Mouse (Mus musculus) B cell, adult 62 days (primary cell): Measurements from ENCODE around the gene 1300017J02Rik. TPM values are rescaled to one million over a fixed set of nuclear protein-coding genes. Genes with fewer than 3 reads are reported as not detected.

Experiments used
- total RNA-seq: library from RNA; stranded (reverse); gene quantifications from 4 replicates; pipeline ENCODE4 v1.2.4, GENCODE M21; 2023

1300017J02Rik gene
- total RNA-seq, result 2.3 TPM in 1 of 4 replicates, not detected in the others

DNA sequence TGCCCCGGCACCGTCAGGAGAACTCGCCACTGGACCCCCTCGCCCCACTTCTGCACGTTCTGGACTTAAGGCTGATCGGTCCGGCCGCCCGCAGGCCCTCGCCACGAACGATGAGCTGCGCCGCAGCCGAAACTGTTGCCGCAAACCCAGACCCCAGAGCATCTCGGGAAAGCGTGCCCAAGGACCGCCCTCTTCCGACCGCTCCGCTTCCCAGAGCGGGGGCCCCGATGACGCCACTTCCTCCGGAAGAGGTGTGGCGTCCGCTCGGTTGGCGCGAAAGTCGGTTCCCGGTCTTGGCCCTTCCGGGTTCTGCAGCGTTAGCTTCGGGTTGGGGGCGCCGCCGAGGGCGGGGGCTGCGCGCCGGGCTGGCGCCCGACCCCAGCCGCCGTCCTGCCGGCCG, at the start of gene 1300017J02Rik, which contains the start of gene Topbp1:
TSS of gene 1300017J02Rik (minus strand) at position 156 of the 400 bp plus-strand sequence.
TSS of gene Topbp1 (plus strand) at position 289 of the 400 bp plus-strand sequence.

DNA sequence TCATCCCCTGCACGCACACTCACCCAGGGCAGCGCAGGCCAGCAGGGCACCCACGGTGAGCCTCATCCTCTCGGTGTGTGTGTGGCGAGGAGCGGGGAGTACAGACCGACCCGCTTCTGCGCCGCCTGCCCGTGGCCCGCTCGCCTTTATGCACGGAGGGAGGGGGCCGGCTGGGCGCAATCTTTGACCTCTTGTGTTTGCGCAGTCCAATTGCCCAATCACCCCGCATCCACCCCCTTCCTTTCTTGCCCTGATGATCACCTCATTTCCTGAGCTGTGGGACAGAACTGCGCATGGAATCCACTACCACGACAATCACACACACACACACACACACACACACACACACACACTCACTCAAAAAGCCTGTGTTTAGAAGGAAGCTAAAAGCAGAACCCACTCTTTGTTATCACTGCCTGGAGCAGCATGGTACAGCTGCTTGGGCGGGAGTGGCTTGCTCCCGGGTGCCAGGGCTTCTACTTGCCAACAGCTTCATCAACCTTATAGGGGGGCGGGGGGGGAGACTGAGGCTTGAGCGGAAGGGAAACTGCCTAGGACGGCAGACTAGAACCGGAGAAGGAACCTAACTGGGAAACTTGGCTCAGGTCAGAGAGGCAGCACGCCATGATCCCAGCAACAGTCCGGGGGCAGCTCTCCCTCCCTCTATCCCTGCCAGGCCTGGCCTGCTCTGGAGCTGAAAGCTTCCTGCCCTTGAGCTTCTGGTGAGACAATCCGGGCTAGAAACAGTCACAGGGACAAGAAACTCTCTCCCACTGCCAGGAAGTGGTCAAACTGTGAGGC, 74.5 kb downstream of the 1300017J02Rik start, which contains the start of the genes Gm20425 and Trf:
TSS of gene Gm20425 (minus strand) at position 157 of the 801 bp plus-strand sequence.
TSS of gene Trf (minus strand) at position 294 of the 801 bp plus-strand sequence.

DNA sequence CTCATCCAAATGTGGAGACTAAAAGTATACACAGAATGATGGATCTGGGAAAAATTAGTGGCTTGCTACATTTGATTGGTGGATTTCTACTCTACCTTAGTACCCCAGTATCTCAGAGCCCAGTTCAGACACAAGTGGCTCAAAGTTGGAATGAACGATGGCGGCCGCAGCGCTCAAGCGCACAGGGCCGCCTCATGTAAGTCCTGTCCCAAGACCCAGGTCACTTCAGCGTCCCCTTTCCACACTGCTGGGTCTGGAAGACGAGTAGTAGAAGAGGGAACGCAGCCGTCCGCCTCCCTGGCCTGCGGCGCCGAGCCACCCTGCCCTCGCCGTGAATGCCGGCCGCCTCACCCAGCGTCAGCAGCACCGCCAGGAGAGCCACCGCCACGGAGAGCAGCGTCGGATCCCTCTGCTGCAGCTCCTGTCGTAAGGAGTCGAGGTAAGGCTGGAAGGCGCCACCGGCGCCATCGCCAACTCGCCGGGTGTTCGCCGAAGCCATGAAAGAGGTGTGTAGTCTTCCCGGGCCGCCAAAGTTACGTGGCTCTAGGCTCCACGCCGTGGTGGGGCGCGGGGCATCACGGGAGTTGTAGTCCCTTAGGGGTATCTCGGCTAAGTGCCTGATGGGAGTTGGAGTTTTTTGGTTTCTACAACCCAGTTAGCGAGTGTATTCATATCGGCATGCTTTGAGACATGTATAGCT, 103.2 kb downstream of the 1300017J02Rik start, which contains the start of gene Srprb:
TSS of gene Srprb (minus strand) at position 577 of the 700 bp plus-strand sequence.

Other genes with a start within 250 kb of the 1300017J02Rik start
- 0.63 to 1.4 TPM (median 1.1 TPM) in 4 replicates for gene Rab6b, start 193.3 kb downstream of the 1300017J02Rik start, total RNA-seq
- 14.7 to 20.7 TPM (median 19.0 TPM) in 4 replicates for gene Srprb, start 102.9 kb downstream of the 1300017J02Rik start, total RNA-seq
- 0.67 to 2.7 TPM (median 2.1 TPM) in 3 of 4 replicates, not detected in the other for gene Gm20425, start 74.8 kb downstream of the 1300017J02Rik start, total RNA-seq
- 9.8 to 15.5 TPM (median 12.4 TPM) in 4 replicates for gene Trf, start 74.6 kb downstream of the 1300017J02Rik start, total RNA-seq
- gene Topbp1, start 133 bp upstream of the 1300017J02Rik start, total RNA-seq, result 82.4 to 93.7 TPM (median 87.8 TPM) in 4 replicates
- gene Cdv3, start 60.8 kb upstream of the 1300017J02Rik start, total RNA-seq, result 190 to 209 TPM (median 199 TPM) in 4 replicates
- gene Bfsp2, start 175.3 kb upstream of the 1300017J02Rik start, total RNA-seq, result 34.4 to 44.8 TPM (median 37.3 TPM) in 4 replicates